Mouse (Mus musculus) c-Kit-positive CD71-negative TER-119-negative erythroid progenitor cells, embryonic 14.5 days (primary cell): ENCODE measurements around the gene Kcnd2.

Source experiments
- DNase-seq: peaks from one replicate; pipeline ENCODE4 v3.0.0-alpha.2; 2013; ENCODE audit warnings: low read depth

Gene Kcnd2

DNA sequence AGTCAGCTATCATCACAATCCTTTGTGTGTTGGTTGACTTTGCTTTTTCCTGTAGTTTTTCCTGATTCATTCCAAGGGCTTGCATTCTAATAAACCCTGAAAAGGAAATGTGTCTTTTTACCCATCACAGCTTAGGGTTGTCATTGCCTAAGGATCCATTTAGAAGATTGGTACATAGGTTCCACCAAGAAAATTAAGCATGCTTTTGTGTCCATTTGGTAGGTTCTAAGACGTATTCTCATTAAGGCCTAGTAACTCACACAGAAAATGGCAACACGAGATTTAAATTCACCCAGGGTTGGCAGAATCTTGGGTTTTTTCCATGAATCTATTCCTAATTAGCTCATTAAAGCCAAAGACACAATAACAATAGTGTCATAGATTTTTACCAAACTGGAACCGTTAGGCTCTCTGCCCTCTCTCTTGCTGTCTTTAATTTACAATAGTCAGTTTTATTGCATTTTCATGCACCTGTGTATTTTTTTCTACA, 477.6 kb downstream of the Kcnd2 start:
- no peak for DNase-seq

DNA sequence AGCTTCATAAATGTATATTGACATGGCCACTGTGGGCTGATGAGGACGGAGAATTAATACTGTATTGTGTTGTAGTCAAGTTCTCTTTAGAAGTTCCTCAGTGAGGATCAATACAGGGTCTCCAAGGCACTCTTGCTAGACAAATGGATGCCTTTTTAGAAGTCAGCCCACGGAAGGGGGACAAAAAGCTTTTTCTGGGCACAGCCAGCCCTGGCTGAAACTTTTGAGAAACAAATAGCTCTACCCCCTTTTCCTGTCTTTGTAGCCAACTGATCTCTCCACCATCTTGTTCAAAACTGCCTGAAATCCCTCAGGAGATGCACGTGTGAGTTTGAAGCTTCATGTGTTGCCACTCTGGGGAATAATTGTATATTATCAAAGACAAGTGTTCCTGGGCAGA, 482.3 kb downstream of the Kcnd2 start:
- DNase-seq: no peak

DNA sequence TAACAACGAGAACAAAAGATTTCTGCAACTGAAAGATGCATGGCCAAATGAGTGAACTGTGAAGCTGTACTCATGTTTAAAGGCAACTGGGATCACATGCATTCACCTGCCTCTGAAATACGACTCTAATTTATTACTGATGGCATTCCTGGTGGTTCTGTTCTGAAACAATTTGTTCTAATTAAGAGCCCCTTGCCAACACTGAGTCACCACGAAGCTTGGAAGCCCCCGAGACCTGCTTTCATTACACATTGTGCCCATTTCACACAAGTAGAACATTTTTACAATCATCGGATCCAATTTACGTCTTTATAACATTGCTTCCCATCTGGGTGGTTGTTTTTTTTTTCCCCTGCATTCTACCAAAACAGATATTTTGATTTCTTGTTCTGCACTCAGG, 485.8 kb downstream of the Kcnd2 start:
- no peak for DNase-seq

DNA sequence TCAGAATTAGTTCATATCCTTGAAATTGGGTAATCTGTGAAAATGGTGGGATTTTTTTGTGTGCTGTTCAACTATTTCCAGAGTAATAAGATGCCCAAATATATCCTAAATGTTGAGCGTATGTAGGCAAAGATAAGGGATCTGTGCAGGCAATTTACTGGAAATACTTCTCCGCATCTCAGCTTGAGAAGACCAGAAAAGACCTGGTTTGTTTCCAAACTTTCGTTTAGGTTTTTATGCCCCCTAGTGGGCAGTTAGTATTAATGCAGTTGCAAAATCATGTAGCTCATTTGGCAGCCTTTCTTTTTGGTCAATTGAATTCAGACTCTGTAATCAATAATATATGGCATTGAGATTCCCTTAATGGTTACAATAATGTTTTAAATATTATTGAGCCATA, 493.9 kb downstream of the Kcnd2 start:
- DNase-seq: no peak

DNA sequence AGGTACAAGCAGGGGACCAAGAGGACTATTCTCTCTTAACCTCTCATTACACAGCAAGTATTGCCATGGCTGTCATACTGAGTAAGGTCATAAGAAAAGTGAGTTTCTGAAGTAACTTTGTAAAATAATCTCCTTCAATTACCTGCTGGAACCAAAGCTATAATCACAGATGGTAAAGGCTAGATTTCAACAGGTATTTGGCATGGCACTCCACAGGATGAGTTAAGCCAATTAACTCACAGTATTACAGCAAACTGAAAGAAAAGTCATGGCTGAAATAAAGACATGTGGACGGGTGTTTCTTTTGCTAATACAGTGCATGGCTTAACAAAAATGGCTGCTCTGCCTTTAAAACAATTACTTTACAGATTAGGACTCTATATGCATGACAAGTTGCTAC, 503.8 kb downstream of the Kcnd2 start:
- no peak for DNase-seq

DNA sequence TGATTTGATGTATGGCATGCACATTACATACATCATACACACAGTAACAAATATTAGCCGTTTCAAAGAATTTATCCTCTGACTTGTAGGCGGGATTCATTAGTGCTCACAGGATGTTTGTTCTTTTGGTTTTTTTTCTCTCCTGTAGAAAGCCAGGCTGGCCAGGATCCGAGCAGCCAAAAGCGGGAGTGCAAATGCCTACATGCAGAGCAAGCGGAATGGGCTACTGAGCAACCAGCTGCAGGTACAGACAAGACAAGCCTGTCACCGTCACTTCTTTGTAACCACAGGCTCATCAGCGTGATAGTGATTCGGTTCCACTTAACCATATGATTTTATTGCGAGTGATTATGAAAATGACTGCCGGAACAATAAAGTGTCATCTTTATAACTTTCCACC, 506.9 kb downstream of the Kcnd2 start:
- no peak for DNase-seq

DNA sequence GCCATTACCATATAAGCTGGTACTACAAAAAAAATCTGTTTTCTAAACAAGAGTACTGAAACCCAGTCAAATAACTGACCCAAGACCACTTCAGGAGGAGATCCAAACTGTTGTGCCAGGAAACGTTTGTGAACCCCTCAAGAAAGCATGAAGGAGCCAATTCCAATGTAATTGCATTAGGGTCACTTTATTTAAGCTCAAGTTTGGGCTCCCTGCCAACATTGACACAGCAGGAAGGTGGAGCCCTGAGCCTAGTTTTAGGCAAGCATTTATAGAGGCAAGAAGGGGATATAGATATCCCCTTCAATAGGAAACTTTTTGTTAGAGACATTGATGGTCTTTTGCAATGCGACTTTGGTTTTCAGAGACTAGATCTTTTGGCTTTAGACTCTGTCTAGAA, 525.3 kb downstream of the Kcnd2 start:
- no peak for DNase-seq

DNA sequence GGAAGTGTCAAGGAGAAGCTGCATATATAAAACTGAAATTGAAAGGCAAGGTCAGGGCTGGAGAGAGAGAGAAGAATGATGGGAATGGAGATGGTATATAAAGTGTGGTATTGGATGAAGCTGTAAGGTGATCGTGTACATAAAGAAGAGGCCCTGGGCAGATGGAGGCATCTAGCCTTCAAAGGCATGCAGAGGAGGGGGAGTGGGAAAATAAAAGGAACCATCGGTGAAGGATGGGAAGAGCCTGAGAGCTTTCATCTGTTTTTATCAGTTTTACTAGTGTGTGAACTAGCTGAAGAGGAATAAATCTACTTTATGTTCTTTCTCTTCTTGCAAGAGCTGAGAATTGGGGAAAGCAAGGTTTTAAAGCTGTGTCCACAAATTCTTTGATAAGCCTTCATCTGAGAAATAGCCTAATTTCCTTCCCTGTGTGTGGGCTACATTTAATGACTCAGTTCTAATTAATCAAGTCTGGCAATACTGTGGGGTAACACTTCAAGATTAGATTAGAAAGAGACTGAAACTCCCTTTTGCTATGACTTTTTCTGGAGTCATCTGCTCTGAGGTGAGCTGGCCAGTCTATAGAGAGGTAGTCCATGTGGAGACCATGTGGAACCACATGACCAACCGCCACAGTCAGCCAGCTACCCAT, 529.4 kb downstream of the Kcnd2 start:
- no peak for DNase-seq

DNA sequence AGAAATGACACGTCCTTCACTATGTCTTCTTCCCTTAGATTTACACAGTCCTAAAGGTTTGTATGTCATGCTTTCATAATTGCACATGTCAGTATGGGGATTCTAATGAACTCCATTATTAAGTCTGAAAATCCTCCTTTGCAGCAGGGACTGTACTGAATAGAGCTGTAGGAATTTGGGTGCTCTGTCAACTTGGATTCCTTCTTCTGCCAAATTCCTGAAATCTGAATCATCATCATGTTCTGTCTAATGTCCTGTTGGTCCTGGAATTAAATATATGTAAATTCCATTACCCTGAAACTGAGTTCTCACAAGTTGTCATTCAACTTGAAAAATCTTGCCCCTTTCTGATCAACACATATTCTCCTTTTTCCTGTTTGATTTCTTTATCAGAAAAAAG, 532.2 kb downstream of the Kcnd2 start:
- no peak for DNase-seq

DNA sequence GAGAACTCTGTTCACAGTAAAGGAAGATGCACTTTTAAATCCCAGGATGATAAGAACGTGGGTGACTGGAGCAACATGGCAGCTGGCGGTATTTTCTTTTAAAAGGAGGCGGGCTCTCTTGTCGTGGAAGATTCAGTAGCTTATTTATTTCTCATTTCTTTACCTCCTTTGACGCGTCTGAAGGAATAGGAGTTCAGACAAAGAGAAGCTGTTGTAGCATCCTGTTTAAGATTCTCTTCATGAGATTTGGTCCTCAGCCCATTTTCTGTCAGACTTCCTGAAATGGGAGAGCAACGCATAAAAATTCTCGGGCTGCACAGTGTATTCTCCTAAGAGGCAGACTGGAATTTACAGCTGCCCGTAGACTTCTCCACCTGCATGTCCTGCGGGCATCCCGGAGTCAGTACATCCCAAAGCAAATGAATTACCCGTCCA, 552.5 kb downstream of the Kcnd2 start:
- no peak for DNase-seq

DNA sequence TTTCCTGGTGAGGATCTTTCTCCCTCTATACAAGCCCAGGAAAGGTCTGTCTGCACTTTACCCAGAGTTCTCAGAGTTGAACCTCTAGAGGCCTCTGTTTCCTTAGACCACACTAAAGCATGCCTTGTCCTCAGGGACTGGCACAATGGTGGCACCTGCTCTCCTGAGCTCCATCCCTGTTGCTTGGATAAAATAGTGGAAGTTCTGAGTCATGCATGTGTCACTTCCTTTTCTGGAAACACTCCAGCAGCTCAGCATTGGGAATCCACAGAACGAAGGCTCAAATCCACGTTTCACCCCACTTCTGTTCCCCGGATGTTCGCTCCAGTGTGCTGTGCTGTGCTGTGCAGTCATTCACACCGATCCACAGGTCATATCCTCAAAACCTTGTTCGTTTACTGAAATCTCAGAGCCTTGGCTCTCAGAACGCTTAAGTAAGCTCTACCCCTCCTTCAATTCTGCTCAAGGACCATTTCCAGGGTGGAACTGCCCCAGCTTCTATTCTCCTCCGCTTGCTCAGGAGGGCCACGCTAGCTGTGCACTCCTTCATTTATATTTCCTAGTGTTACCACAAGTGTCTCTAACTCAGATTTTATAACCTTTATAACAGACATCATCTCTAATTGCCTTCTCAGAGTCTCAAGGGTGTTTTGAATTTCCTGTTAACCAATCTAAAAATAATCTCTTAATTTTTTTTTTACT, 553.6 kb downstream of the Kcnd2 start:
- DNase-seq: no peak

DNA sequence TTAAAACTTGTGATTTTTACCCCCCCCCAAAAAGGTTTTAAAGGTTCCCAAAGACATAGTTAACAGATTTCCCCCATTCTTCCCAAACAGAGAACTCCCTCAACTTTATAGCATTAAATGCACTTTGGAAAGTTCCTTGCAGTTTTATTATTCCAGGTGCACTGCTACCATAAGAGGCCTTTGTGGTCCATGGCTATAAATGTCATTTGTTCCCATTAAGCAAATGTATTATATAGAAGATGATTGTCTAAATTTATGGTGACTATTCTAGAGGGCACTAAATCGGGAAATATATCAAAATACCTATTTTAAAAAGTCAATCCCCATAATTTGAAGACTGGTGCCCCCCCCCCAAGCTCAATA, 554.1 kb downstream of the Kcnd2 start:
- no peak for DNase-seq

DNA sequence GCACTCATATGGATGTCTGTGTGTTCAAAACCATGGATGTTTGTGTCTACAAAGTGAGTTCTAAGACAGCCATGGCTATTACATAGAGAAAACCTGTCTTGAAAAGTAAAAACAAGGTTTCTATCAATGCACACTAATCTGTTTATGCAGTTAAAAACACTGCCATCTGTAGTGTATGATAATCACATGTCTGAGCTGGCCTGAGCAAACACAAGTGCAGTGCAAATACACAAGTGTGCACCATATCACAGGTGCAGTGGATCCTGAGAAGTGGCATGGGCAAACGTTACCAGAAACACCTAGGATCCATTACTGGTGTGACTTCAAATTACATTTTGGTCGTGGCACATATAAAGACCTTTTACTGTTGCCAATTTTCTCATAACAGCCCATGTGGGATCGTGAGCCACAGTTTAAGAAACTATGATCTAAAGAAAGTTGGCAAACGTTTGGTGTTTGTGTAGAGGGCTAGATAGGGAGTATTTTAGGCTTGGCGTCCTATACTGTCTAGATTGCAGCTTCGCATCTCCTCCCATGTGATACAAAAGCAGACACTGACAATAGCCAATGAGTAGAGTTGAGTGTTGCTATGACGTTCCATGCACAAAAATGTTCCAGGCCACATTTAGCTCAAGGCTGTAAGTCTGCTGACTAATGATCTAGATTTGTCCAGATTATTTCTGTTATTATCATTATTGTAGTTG, 559.1 kb downstream of the Kcnd2 start:
- DNase-seq: no peak
